Mouse (Mus musculus) ES-E14 (cell line): ENCODE measurements around the gene Scd3.

Experiments used
- MAFK ChIP-seq: IDR thresholded peaks from 2 replicates; pipeline ENCODE4 v1.6.1; 2014; ENCODE audit warnings: mild to moderate bottlenecking, low read depth, low read length, inconsistent platforms; ENCODE audit not compliant: insufficient read depth
- ZNF384 ChIP-seq: IDR thresholded peaks from 2 replicates; pipeline ENCODE4 v1.6.1; 2012; ENCODE audit warnings: low read depth, low read length, inconsistent platforms

GRCm38 (mm10) chr19:44260487-44260886, 57.4 kb downstream of the Scd3 start:
- no peak for TF ChIP-seq MAFK
- no peak for TF ChIP-seq ZNF384
